ENCODE assay signal across 11 mouse cellular contexts in the genomic region with DNA sequence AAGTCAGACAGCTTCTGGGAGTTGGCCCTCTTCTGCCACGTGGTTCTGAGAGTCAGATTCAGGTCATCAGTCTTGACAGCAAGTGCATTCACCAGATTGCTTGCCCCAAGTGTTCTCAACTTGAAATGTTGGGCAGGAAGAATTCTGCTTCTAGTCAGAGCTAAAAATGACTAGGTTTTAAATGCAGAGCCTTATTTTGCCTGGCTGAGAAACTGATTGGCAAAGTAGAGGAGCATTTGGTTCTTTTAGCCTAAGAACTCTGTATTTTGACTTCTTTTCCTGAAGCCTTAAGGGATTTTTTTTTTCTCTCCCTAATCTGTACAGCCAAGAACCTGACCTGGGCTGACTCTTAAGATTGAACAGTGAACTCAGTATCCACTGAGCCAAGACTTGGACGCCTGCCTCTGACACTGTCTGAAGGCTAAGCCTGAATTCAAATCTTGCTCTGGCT. TPM values are rescaled to one million over a fixed set of nuclear protein-coding genes. Genes with fewer than 3 reads are reported as not detected.
DNase-seq lines count a peak whose midpoint lies in the region; ATAC-seq and TF ChIP-seq lines count a peak whose summit lies in the region.
"Had no signal": no experiment of that assay in that cellular context is flagged by ENCODE, and none has a peak within 500 bp of the region (broad histone marks: within the 10 kb centered on the region; RNA-seq: fewer than 3 reads in every experiment).

No protein-coding gene starts in this region.

- H3K27me3 ChIP-seq in forebrain, embryonic 11.5 days (ENCODE audit: control insufficient read depth, insufficient read depth, low read length): no peaks in the 10 kb centered on the region
- H3K27me3 ChIP-seq: hindbrain, embryonic 15.5 days; midbrain, embryonic 12.5 days had no signal

- intact Hi-C loops in gastrocnemius, postnatal 36 days (cut with DNase I): no loop called here

- 77% methylated on average over 2 of the region's 2 CpGs for WGBS in forebrain, embryonic 11.5 days

- no peak for TF ChIP-seq CTCF in layer of hippocampus, adult 2 months (conservative IDR thresholded peaks at IDR 0.05)

- no peaks in the 10 kb centered on the region for H3K4me1 ChIP-seq in forebrain, embryonic 11.5 days (replicated peaks; ENCODE audit: control insufficient read depth, insufficient read depth, low read length)
- H3K4me1 ChIP-seq: limb, embryonic 10.5 days; midbrain, embryonic 12.5 days had no signal

- H3K36me3 ChIP-seq in forebrain, embryonic 11.5 days (ENCODE audit: control insufficient read depth, insufficient read depth, low read length): no peaks in the 10 kb centered on the region
- H3K36me3 ChIP-seq: hindbrain, embryonic 15.5 days; limb, embryonic 10.5 days; midbrain, embryonic 12.5 days had no signal

- no peak overlapping the region for H3K4me3 ChIP-seq in layer of hippocampus, adult 2 months
- no peak overlapping the region for H3K4me3 ChIP-seq in forebrain, embryonic 11.5 days (ENCODE audit: low read depth, low read length)
- H3K4me3 ChIP-seq: hindbrain, embryonic 15.5 days; limb, embryonic 10.5 days; midbrain, embryonic 12.5 days had no signal

- no peak overlapping the region for H3K4me2 ChIP-seq in forebrain, embryonic 11.5 days (ENCODE audit: low read depth, low read length, severe bottlenecking)
- H3K4me2 ChIP-seq: hindbrain, embryonic 15.5 days; midbrain, embryonic 12.5 days had no signal

- DNase-seq in layer of hippocampus, adult 2 months (ENCODE audit: low spot score in 2 of 2): no peak
- DNase-seq in layer of hippocampus, adult 9-10 months (ENCODE audit: low spot score): no peak
- peak; percentile 39 to 41 for DNase-seq in cerebellum, postnatal 14 days
- peak; percentile 41 to 79 for DNase-seq in gastrocnemius, postnatal 36 days
- DNase-seq in kidney, postnatal 25 days: peak; percentile 73 to 74
- no peak for DNase-seq in forebrain, embryonic 11.5 days (ENCODE audit: low spot score)
- DNase-seq: thymus, adult 18-20 months had no signal

- no peak overlapping the region for H3K9ac ChIP-seq in forebrain, embryonic 11.5 days (ENCODE audit: low read length)
- H3K9ac ChIP-seq: hindbrain, embryonic 15.5 days; midbrain, embryonic 12.5 days had no signal

- H3K27ac ChIP-seq in layer of hippocampus, adult 2 months: peak overlapping the region; percentile 75
- H3K27ac ChIP-seq in forebrain, embryonic 11.5 days (ENCODE audit: low read depth, low read length): no peak overlapping the region
- H3K27ac ChIP-seq: hindbrain, embryonic 15.5 days; limb, embryonic 10.5 days; midbrain, embryonic 12.5 days had no signal

- ATAC-seq in forebrain, embryonic 11.5 days (replicated peaks; ENCODE audit: low FRiP score): no peak
- no peak for ATAC-seq in erythroid progenitor cell, adult 5-6 weeks (replicated peaks; ENCODE audit: low FRiP score, poor library complexity, severe bottlenecking)

- H3K9me3 ChIP-seq in forebrain, embryonic 11.5 days (ENCODE audit: control insufficient read depth, low read length): no peaks in the 10 kb centered on the region
- H3K9me3 ChIP-seq: hindbrain, embryonic 15.5 days; limb, embryonic 10.5 days; midbrain, embryonic 12.5 days had no signal

RNA-seq across cellular contexts. Expression of a gene that starts 19.9 kb away (rescaled TPM):
- total RNA-seq in layer of hippocampus, adult 2 months (2021): 10 to 100 TPM; 49.7 to 50.4 TPM
- 10 to 100 TPM; 13.8 to 15.5 TPM for total RNA-seq in gastrocnemius, postnatal 36 days (2021)
- polyA plus RNA-seq in forebrain, embryonic 11.5 days (2014; fragmentation: Nextera tagmentation; extraction: Ambion mirVana): 19.9 and 20.1 TPM in 2 replicates
- 9.7 and 19.7 TPM in 2 replicates for total RNA-seq in erythroid progenitor cell, adult 5-6 weeks (2015; ENCODE audit: low replicate concordance)
- 20.7 and 28.4 TPM in 2 replicates for total RNA-seq in erythroid progenitor cell, adult 5-6 weeks (2017; ENCODE audit: low replicate concordance)

RNA-seq across cellular contexts. Expression of a gene that starts 39.2 kb away (rescaled TPM):
- total RNA-seq in layer of hippocampus, adult 2 months (2021): 1 to 10 TPM; 6.7 to 10.0 TPM
- 1 to 10 TPM; 3.7 to 4.7 TPM for total RNA-seq in gastrocnemius, postnatal 36 days (2021)
- 18.2 and 20.2 TPM in 2 replicates for polyA plus RNA-seq in forebrain, embryonic 11.5 days (2014; fragmentation: Nextera tagmentation; extraction: Ambion mirVana)
- 0.84 TPM in 1 of 2 replicates, not detected in the other for total RNA-seq in erythroid progenitor cell, adult 5-6 weeks (2015; ENCODE audit: low replicate concordance)
- total RNA-seq in erythroid progenitor cell, adult 5-6 weeks (2017; ENCODE audit: low replicate concordance): 0.15 and 1.8 TPM in 2 replicates

RNA-seq across cellular contexts. Expression of a gene that starts 39.5 kb away (rescaled TPM):
- 10 to 100 TPM; 73.9 to 75.3 TPM for total RNA-seq in layer of hippocampus, adult 2 months (2021)
- total RNA-seq in gastrocnemius, postnatal 36 days (2021): 10 to 100 TPM; 28.2 to 29.8 TPM
- 25.2 and 25.9 TPM in 2 replicates for polyA plus RNA-seq in forebrain, embryonic 11.5 days (2014; fragmentation: Nextera tagmentation; extraction: Ambion mirVana)
- 21.4 and 22.0 TPM in 2 replicates for total RNA-seq in erythroid progenitor cell, adult 5-6 weeks (2015; ENCODE audit: low replicate concordance)
- total RNA-seq in erythroid progenitor cell, adult 5-6 weeks (2017; ENCODE audit: low replicate concordance): 10.3 and 10.7 TPM in 2 replicates

Comparison
In these comparisons a context has a peak if more than half of its experiments do, and no peak if none do; other contexts are left out.
1. DNase-seq: peak in cerebellum, postnatal 14 days (2 of 2), gastrocnemius, postnatal 36 days (2 of 2) and kidney, postnatal 25 days (2 of 2); none in layer of hippocampus, adult 2 months (0 of 2), layer of hippocampus, adult 9-10 months (single experiment) and forebrain, embryonic 11.5 days (single experiment).